Mouse (Mus musculus) right cerebral cortex, postnatal 10 days (tissue): ENCODE results near the gene Prepl.
A peak's percentile ranks its signal among the peaks of the same experiment; 100 is the strongest.

Experiments
- DNase-seq, 2 experiments: peaks; one replicate each; pipeline ENCODE4 v3.0.0; 2021; ENCODE audit warnings: low spot score in 2 of 2

Prepl gene

DNA sequence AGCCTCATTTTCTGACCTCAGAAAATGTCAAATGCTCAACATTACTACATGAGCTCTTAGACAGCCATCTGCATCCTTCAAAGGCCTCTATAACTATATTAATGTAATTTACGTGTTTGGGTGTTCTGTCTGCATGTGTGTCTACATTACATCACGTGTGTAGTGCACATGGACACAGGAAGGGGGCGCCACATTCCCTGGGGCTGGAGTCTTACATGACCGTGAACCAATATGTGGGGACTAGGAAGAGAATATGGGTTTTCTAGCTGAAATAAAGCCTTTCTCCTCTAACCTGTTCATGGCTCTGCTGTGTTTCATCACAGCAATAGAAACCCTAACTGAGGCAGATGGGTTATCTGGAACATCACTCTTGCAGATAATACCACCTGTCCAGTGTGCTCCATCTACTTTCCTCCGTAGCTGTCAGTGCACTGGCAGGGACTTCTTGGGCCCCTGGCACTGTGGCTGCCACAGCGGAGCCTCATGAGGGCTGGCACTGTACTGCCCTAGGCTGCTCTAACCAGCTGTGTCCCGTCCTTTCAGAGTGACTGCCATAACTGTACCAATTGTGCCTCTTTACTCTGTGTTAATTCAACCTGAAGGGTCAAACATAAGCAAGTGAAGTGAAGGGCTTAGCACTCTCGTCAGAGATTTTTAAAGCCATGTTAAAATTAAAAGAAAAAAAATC, 18.8 kb downstream of the Prepl start:
- no peak for DNase-seq

DNA sequence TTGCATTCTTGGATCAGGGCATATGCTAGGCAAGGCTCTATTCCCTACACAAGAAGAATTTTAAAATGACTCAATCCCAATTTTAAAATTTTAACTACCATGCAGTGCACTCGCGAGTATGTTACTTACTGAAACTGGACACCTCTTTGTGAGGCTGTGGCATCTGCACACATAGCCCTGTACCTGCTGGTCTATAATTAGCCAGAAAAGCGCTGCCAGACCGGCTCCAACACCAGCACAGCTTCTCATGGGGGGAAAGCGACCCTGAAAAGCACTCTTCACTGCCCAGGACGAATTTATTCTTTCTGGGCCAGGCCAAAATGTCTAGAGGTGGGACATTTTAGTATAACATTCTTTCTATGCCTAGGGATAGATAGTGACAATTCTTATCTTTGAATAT, 19.4 kb downstream of the Prepl start:
- DNase-seq = no peak

DNA sequence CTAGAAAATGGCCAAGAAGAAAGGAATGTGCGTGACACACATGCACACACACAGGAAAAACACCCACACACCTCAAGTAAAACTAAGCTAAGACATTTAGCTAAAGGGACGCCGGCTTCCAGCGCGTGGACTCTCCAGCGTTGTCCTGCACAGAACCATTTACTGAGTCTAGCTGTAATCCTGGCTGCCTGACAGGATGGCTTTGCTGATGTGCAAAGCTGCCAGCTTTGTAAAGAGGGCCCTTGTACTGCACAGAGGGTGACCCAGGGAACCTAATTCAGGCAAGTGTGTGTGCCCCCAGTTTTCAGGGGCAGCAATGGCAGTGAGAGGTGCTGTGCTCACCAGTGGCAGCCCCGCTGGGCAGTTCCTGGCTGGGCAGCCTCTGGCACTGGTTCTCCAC, 22.7 kb downstream of the Prepl start:
- peak; percentile 43 to 50 for DNase-seq

DNA sequence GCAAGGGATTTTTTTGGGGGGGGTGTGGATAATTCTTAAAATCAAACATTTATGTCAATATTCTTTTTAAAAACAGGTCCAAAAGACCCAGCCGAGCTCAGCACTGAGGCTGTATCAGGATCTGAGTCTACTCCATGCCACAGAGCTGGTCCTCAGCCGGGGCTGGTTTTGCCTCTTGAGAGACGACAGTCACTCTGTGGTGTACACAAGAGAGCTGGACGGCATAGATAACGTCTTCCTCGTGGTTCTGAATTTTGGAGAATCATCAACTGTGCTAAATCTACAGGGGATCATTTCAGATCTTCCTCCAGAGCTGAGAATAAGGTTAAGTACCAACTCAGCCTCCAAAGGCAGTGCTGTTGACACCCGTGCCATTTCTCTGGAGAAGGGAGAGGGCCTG, 26.5 kb downstream of the Prepl start:
- no peak for DNase-seq

DNA sequence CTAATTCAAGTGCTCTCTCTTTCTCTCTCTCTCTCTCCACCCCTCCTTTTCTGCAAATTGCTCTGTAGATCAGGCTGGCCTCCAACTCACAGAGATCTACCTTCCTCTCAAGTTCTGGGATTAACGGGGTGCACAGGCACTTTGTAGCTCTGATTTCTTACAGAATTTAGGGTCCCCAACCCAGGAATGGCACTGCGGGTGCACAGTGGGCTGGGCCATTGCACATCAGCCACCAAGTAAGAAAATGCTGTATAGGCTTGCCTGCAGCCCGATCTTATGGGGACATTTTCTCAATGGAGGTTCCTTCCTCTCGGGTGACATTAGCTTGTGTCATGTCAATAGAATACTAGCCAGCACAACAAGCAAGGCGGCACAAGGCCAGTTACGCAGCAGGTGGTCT, 30.9 kb downstream of the Prepl start:
- DNase-seq = no peak

DNA sequence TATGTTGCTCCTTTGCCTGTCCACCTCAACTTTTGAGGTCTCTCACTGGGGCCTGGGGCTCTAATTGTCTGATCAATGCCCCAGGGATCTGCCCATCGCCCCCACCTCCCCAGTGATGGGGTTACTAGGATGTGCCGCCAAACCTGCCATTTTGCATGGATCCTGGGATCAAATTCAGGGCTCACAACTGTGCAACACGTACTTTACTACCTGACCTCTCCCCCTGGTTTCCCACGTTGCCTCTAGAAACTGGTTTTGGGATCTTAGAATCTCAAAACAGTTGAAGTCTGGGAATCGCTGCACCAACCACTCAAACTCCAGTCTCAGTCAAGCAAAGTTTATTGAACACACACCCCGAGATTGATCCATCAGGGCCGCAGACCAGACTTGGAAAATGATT, 31.8 kb downstream of the Prepl start:
- no peak for DNase-seq

DNA sequence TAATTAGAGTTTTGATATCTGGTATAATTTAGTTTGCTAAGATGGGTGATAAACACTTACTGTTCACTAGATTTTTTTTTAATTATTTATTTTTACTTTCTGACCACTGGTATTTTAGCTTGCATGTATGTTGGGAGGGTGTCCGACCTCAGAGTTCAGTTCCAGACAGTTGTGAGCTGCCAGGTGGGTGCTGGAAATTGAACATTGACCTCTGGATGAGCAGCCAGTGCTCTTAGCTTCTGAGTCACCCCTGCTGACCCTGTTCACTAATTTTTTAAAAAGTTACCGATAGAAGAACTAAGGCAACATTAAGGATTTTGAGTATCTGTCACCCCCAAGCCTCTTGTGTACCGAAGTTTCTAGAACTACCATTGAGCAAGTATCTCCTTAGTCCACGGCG, 41.7 kb downstream of the Prepl start:
- no peak for DNase-seq

DNA sequence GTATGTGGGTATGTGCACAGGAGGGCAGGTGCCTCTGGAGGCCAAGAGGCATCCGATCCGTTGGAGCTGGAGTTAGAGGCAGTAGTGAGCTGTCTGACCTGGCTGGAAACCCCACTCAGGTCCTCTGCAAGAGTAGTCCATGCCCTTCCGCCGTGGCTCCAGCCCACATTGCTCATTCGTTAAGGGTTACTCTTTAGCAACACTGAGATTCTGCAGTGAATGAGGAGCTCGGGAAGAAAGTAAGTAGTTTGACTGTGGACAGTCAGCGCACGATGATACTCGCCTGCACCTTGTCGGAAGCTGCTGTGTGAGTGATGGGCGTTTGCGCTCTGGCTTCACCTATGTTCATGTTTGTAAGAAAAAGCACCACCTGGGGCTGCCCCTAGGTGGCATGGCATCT, 44.9 kb downstream of the Prepl start:
- DNase-seq = no peak

DNA sequence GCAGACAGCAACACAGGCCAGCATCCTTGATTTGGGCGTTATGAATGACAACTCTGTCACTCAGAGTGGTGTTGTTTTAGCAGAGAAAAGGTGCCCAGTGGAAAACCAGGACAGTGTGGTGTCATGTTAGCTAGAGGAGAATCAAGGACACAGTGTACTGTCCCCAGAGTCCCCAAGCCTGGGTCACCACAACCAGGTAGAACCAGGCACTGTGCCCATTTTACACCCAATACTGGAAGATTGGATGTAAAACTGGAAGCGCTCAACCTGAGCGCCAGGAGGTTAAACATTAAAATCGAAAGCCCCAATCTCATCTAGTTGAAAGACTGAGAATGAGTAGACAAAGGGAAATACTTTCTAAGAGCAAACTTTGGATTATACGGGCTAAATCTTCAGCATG, 45.6 kb downstream of the Prepl start:
- no peak for DNase-seq

DNA sequence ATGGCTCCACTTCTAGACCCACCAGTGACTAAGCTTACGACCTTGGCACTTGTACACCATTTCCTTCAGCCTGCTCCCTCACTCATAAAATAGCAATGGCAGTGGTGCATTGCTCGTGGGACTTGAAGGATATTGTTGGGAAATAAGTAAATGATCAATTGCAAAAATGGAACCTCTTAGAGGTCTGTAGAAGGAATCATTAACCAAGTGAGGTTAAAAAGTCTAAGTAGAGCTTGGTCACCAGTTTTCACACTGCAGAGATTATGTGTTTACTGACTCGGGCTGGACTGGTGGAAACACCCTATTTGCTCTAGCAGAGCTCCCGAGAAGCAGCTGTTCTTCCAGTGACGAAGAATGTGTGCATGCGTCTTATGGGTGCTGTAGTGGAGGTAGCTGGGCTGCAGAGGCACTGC, 46.6 kb downstream of the Prepl start:
- DNase-seq = no peak

DNA sequence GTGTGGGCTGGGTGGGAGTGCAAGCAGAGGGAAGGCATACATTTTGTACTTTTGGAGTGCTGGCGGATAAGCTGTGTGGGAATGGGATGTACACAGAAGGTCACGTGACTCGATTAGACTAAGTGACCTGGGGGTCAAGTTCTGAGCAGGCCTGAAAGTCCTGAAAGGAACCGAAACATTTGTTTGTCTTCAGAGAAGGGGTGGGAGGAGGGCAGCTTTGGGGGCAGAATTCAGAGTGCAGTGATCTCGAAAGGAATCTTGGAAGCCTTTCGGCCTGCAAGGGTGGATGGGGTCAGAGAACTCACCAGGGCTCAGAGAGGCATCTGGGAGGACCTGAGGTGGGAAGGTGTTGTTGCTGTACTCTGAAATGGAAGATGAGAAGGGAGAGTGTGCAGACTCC, 47.6 kb downstream of the Prepl start:
- no peak for DNase-seq

DNA sequence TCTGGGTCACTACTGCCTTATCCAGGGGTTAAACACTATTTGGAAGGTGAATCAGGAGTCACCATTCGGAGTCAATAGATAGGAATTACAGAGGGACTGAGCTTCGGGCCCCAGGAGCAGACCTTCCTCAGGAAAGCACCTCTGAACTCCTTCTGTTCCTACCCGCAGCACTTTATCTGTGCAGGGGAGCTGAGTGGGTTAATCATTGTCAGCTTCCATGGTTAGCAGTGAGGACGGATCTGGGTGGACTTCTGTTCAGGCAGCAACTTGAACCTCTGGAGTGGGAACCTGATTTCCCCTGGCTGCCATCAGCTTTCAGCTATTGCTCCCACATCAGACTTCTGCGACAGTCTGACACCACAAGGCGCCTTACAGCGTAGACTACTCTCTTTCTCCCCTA, 49.1 kb downstream of the Prepl start:
- no peak for DNase-seq

DNA sequence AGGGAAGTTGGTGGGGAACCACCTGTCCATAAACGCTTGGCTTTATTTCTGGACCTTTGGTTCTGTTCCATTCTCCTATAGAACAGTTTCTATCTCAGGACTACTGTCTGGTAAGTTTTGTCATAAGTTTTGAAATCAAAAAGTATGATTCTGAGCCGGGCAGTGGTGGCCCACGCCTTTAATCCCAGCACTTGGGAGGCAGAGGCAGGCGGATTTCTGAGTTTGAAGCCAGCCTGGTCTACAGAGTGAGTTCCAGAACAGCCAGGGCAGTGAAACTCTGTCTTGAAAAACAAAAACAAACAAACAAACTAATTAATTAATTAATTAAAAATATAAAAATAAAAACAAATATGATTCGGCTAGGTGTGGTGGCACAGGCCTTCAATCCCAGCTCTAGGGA, 51.3 kb downstream of the Prepl start:
- DNase-seq = no peak

DNA sequence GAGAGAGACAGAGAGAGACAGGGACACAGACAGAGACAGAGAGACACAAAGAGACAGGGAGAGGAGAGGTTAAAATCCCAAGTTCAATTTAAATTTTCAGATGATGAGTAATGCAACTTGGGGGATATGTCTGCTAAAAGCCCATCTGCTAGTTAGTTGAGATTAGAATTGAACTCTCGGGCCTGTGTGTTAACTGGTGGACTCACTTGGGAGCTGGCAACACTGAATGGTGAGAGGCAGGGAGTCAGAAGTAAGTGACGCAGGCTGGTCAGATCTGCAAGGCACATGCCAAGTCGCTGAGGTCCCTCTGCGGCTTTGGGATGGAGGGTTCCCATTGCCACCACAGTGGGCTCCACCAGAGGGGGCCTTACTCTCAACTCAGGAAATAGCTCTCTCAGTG, 51.7 kb downstream of the Prepl start:
- no peak for DNase-seq

DNA sequence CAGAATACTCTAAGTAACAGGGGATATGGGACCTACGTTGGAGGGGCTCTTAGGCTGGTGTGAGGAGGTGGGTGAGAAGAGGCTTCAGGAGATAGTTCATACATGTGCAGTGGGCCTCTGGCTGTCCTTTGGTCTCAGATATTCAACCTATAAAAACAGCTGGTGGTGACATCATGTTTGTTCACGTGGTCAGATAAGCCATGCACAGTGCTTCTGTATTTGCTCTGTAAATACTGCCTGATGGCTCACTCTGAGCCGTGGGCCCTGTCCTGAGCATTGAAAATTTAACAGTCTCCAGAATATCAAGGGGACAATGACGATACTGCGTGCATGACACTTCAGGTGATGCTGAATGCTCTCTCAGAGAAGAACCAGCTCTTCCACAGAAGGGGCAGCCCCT, 52.2 kb downstream of the Prepl start:
- DNase-seq = no peak

DNA sequence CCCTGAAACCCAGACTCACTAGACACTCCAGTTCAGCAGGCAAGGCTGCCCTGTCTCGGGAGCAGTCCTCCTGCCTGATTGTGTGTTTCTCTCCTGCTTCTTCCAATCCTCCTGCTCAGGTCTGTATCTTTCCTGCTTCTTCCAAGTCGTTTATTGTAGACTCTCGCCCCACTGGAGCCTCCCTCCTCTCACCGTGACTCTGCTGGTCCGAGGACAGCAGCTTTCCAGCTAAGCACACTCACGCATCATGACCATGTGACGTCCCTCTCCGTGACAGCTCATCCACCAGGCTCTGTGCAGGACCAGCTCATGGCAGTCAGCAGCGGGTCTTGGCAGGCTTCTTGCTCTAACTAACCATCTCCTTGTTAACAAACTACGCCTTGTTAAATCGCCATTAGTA, 56.0 kb downstream of the Prepl start:
- DNase-seq = peak in 1 of 2 experiments; percentile 42

DNA sequence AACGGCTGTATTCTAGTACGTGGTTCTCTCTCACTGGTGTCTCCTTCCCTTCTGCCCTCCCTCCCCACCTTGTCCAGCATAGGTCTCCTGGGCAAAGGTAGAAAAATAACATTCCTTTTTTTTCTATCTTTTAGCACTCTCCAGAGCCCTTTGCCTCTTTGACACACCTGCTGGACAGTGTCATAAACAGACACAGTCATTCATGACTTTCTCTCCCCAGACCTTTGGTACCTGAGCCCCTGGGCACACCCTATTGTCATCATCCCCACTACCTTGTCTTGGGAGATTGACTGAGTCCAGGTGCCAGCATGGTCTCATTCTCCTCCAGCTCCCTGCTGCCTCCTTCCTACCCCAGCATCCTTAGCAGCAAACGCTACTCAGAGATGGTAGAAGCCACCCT, 57.0 kb downstream of the Prepl start:
- no peak for DNase-seq

DNA sequence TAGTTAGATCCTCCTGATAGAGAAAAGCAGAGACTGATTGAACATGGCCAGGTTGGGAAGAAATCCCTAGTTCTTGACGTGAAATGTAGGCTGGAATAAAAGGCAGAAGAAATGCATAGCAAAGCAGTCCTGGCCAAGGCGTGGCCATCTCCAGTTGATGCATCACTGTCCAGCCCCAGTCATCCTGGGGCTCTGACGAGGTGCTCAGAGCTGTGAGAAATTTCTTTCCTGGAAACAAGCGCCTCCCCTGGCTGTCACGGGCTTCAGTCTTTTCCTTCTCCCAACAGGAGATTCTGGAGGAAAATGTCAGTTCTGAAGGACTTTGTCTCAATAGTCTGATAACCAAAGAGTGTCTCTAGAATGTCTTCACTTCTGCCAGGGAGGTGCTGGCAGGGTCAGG, 59.4 kb downstream of the Prepl start:
- no peak for DNase-seq

DNA sequence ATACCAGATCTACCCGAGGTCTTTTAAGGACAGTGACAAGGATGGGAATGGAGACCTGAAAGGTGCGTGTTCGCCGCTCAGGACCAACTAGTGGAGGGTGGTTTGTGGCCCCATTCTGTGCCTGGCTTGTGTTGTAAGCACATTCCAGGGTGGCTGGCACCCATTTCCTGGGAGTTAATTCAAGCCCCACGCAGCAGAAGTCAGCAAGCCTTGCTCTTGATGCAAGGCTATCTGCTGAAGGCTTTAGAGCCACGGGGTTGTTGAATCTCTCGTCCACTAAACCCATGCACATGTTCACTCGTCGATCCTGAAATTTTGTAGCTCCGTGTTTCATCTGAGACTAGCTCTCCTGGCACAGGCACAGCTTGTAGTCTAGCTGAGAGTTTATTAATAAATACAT, 61.2 kb downstream of the Prepl start:
- DNase-seq = no peak

DNA sequence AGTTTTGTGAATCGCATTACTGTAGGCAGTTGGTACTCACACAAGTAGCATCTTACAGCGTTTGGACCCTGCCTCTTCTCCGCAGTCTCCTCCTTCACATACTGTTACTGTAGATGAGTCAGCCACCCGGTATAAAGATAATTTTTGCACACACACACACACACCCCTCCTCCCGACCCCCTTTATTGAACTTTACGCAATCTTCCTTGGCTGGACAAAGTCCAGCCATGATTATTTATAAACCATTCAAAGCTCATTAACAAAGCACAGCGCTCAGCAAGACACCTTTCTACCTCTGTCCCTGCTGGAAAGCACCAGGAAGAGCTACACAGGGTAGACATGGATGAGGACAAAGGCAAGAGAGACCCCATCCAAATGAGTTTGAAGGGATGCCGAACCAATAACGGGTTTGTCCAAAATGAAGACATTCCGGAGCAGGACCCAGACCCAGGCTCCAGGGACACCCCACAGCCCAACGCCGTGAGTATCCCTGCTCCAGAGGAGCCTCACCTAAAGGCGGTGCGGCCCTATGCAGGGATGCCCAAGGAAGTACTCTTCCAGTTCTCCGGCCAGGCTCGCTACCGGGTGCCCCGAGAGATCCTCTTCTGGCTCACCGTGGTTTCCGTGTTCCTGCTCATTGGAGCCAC, 61.8 kb downstream of the Prepl start, which contains the start of gene Slc3a1:
TSS of gene Slc3a1 (plus strand) at position 284 of the 647 bp plus-strand sequence.
- DNase-seq = no peak

DNA sequence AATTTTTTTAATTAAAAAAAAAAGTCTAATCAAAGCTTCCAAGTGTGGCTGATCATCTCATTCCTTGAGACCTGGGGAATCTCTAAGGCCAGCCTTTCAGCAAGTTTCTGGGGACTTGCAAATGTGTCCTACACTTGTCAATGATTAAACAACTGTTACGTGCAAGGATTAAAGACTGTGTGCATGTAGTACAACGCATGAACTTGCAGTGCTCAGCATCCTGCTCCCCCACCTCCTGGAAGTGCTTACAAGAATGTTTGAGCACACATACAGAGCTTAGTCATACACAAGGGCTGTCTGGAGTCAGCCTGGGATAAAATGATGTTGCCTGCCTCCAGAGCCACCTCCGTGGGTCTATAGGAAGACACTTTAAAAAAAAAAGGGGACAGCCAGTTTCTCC, 62.8 kb downstream of the Prepl start:
- no peak for DNase-seq

DNA sequence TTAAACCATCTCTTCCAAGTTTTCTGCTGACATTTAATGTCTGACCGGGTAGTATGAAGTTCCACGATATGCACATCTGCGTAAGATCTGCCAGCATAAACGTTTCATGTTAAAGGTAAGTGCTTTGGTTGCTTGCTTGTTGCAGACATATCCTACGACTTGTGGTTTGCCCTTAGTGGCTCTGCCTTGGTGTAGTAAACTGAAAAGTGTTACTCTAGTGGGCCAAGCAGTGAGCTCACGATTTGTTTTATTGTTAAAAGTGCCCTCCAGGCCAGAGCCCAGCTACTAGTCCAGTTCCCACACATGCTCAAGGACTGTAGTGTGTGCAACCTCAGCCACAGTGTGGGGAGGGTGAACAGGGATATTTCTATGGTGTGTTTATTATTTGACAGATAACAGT, 63.6 kb downstream of the Prepl start:
- DNase-seq = no peak

DNA sequence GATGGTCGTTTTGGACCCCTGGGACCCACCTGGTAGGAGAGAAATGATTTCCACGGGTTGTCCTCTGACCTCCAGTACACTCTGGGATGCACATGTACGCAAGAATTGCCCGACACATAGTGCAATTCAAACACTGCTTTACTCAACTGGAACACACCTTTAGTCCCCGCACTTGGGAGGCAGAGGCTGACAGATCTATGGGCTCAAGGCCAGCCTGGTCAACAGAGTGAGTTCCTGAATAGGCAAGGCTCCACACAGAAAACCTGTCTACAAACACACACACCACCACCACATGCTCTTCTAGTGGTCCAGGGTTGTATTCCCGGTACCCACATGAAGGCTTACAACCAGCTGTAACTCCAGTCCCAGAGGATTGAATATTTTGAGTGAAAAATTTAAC, 64.9 kb downstream of the Prepl start:
- no peak for DNase-seq

DNA sequence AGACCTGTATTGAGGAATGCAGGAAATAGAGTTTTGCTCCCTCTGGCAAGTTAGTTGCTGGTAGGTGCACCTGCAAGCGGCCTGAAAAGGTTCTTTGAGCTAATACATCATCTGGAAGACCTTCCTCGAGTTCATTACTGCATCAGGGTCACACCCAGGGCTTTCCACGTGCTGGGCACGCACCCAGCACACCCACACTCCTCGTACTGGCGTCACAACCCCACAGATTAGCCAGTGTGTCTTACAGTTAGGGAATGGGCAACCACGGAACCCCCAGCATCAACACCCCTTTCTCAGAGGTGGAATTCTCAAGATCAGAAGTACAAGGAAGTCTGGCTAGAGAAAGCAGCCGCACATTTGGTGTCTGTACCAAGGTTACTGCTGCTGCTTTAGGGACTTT, 65.8 kb downstream of the Prepl start:
- peak in 1 of 2 experiments; percentile 15 for DNase-seq
